Mouse (Mus musculus) midbrain, embryonic 14.5 days (tissue): ENCODE measurements at regions not wholly inside any gene's neighbourhood (a gene's known extent, or its start where the extent isn't known, plus 50 kb on each side); places are given as distances from the start of the nearest gene placed in this dataset.
"Not testable (repeated sequence)": the region's sequence is repeated elsewhere in the genome, so short reads cannot be mapped to it uniquely, and the experiment has no call there.

Source experiments
- ATAC-seq: fragments of 200-750 bp; cut with Nextera tagmentation; 2 replicates; pipeline ENCODE4 v1.8.0; 2017; ENCODE audit warnings: moderate number of reproducible peaks, moderate library complexity; ENCODE audit not compliant: low FRiP score, low TSS enrichment
- DNase-seq: peaks from one replicate; pipeline ENCODE4 v3.0.0-alpha.2; 2015
- H3K27ac ChIP-seq: fragments of 300-500 bp; sonication (generic); replicated peaks from 2 replicates; pipeline ENCODE4 v1.5.1; 2014; ENCODE audit warnings: mild to moderate bottlenecking, low read depth, low read length, moderate library complexity
- H3K27me3 ChIP-seq: fragments of 300-500 bp; sonication (generic); 2 replicates; pipeline ENCODE4 v1.6.1; 2014; ENCODE audit warnings: low read length, control low read depth, mixed read lengths; ENCODE audit not compliant: control insufficient read depth, insufficient read depth
- H3K36me3 ChIP-seq: fragments of 300-500 bp; sonication (generic); 2 replicates; pipeline ENCODE4 v1.6.1; 2014; ENCODE audit warnings: low read length, control low read depth; ENCODE audit not compliant: control insufficient read depth, insufficient read depth
- H3K4me1 ChIP-seq: fragments of 300-500 bp; sonication (generic); 2 replicates; pipeline ENCODE4 v1.6.1; 2014; ENCODE audit warnings: mild to moderate bottlenecking, antibody characterized with exemption, low read length, control low read depth; ENCODE audit not compliant: control insufficient read depth, insufficient read depth
- H3K4me2 ChIP-seq: fragments of 300-500 bp; sonication (generic); 2 replicates; pipeline ENCODE4 v1.6.1; 2014; ENCODE audit warnings: mild to moderate bottlenecking, low read length, moderate library complexity
- H3K4me3 ChIP-seq: fragments of 300-500 bp; sonication (generic); replicated peaks from 2 replicates; pipeline ENCODE4 v1.5.1; 2014; ENCODE audit warnings: low read depth, low read length
- H3K9ac ChIP-seq: fragments of 300-500 bp; sonication (generic); replicated peaks from 2 replicates; pipeline ENCODE4 v1.6.1; 2014; ENCODE audit warnings: mild to moderate bottlenecking, low read length, moderate library complexity
- H3K9me3 ChIP-seq: fragments of 300-500 bp; sonication (generic); 2 replicates; pipeline ENCODE4 v1.6.1; 2016; ENCODE audit warnings: low read length, control low read depth, mixed read lengths; ENCODE audit not compliant: control insufficient read depth
- WGBS: fragments of 180-500 bp; shearing (Covaris S2); extraction: QIAGEN DNeasy Blood & Tissue Kit; methylation state at CpG from one replicate; pipeline ENCODE4 v1.1.7; 2014; 5-methylcytosine and 5-hydroxymethylcytosine counted together

GRCm38 (mm10) chr4:153164810-153165209, 317.8 kb downstream of the Ajap1 start:
- no peaks in the 10 kb centered on the region for H3K27me3 ChIP-seq
- 91% methylated on average over 10 of the region's 10 CpGs for WGBS
- H3K27ac ChIP-seq = no peak overlapping the region
- H3K4me2 ChIP-seq = no peak overlapping the region
- H3K36me3 ChIP-seq = no peaks in the 10 kb centered on the region
- no peak overlapping the region for H3K4me3 ChIP-seq
- H3K9me3 ChIP-seq = 0 out of 2 replicates have a peak, but pooled peaks cover 2% of the 10 kb centered on the region
- ATAC-seq (no peak), DNase-seq (no peak)
- H3K4me1 ChIP-seq = no peaks in the 10 kb centered on the region
- H3K9ac ChIP-seq = no peak overlapping the region

- Histone ChIP-seq H3K4me1 (no peaks in the 10 kb centered on the region), H3K9ac (no peak overlapping the region), H3K36me3 (no peaks in the 10 kb centered on the region), H3K4me2 (no peak overlapping the region), H3K27ac (no peak overlapping the region), H3K9me3 (no peaks in the 10 kb centered on the region), H3K27me3 (no peaks in the 10 kb centered on the region), H3K4me3 (no peak overlapping the region)
- no peak for DNase-seq
- WGBS = 95% methylated on average over 3 of the region's 3 CpGs
- no peak for ATAC-seq
Observed at GRCm38 (mm10) chr4:153160115-153160514, 322.5 kb downstream of the Ajap1 start.

- Histone ChIP-seq H3K27ac (no peak overlapping the region), H3K4me3 (no peak overlapping the region), H3K4me1 (no peaks in the 10 kb centered on the region), H3K9me3 (no peaks in the 10 kb centered on the region), H3K9ac (no peak overlapping the region), H3K4me2 (no peak overlapping the region), H3K27me3 (no peaks in the 10 kb centered on the region), H3K36me3 (no peaks in the 10 kb centered on the region)
- ATAC-seq = no peak
- no peak for DNase-seq
- 98% methylated on average over 3 of the region's 3 CpGs for WGBS
Observed at GRCm38 (mm10) chr4:153157572-153157971, 325.0 kb downstream of the Ajap1 start.

GRCm38 (mm10) chr4:153152923-153153322, 329.7 kb downstream of the Ajap1 start:
- H3K27me3 ChIP-seq, H3K9ac ChIP-seq, H3K9me3 ChIP-seq, DNase-seq, H3K36me3 ChIP-seq, H3K4me1 ChIP-seq, H3K4me3 ChIP-seq, H3K27ac ChIP-seq, H3K4me2 ChIP-seq: not testable (repeated sequence)
- ATAC-seq = peak; percentile 67; the same call in 1 of the 2 replicates

- peak; percentile 56 for DNase-seq
- Histone ChIP-seq H3K9ac (no peak overlapping the region), H3K27ac (no peak overlapping the region), H3K4me3 (no peak overlapping the region), H3K36me3 (no peaks in the 10 kb centered on the region), H3K9me3 (no peaks in the 10 kb centered on the region), H3K4me1 (no peaks in the 10 kb centered on the region), H3K4me2 (no peak overlapping the region), H3K27me3 (no peaks in the 10 kb centered on the region)
- ATAC-seq = no peak
- 71% methylated on average over 13 of the region's 13 CpGs for WGBS
Observed at GRCm38 (mm10) chr4:153133147-153133546, 349.5 kb downstream of the Ajap1 start.

- 88% methylated on average over 2 of the region's 2 CpGs for WGBS
- DNase-seq (no peak), ATAC-seq (no peak)
Observed at GRCm38 (mm10) chr4:153129345-153129744, 353.3 kb downstream of the Ajap1 start.

GRCm38 (mm10) chr4:153128162-153128561, 354.4 kb downstream of the Ajap1 start:
- no peak for ATAC-seq
- H3K36me3 ChIP-seq = no peaks in the 10 kb centered on the region
- H3K4me1 ChIP-seq = no peaks in the 10 kb centered on the region
- no peak overlapping the region for H3K27ac ChIP-seq
- no peaks in the 10 kb centered on the region for H3K9me3 ChIP-seq
- H3K27me3 ChIP-seq = no peaks in the 10 kb centered on the region
- 92% methylated on average over 12 of the region's 12 CpGs for WGBS
- no peak overlapping the region for H3K4me2 ChIP-seq
- H3K4me3 ChIP-seq = no peak overlapping the region
- DNase-seq = no peak
- no peak overlapping the region for H3K9ac ChIP-seq

More at GRCm38 (mm10) chr4:153129345-153129744, 353.3 kb downstream of the Ajap1 start:
- Histone ChIP-seq H3K9me3 (no peaks in the 10 kb centered on the region), H3K36me3 (no peaks in the 10 kb centered on the region), H3K27ac (no peak overlapping the region), H3K4me3 (no peak overlapping the region), H3K9ac (no peak overlapping the region), H3K4me1 (no peaks in the 10 kb centered on the region), H3K4me2 (no peak overlapping the region), H3K27me3 (no peaks in the 10 kb centered on the region)

- no peak overlapping the region for H3K4me2 ChIP-seq
- no peak overlapping the region for H3K9ac ChIP-seq
- no peaks in the 10 kb centered on the region for H3K36me3 ChIP-seq
- H3K27me3 ChIP-seq = no peaks in the 10 kb centered on the region
- no peak overlapping the region for H3K27ac ChIP-seq
- H3K4me3 ChIP-seq = no peak overlapping the region
- no peak for DNase-seq
- no peaks in the 10 kb centered on the region for H3K9me3 ChIP-seq
- 63% methylated on average over 6 of the region's 6 CpGs for WGBS
- H3K4me1 ChIP-seq = no peaks in the 10 kb centered on the region
- ATAC-seq = no peak
Observed at GRCm38 (mm10) chr4:153120480-153120879, 362.1 kb downstream of the Ajap1 start.

GRCm38 (mm10) chr4:153119647-153120102, 362.9 kb downstream of the Ajap1 start:
- 64% methylated on average over 4 of the region's 4 CpGs for WGBS
- H3K27ac ChIP-seq = no peak overlapping the region
- ATAC-seq = no peak
- H3K9me3 ChIP-seq = no peaks in the 10 kb centered on the region
- H3K36me3 ChIP-seq = no peaks in the 10 kb centered on the region
- H3K27me3 ChIP-seq = no peaks in the 10 kb centered on the region
- H3K4me1 ChIP-seq = no peaks in the 10 kb centered on the region
- DNase-seq = no peak
- H3K9ac ChIP-seq = no peak overlapping the region
- no peak overlapping the region for H3K4me2 ChIP-seq
- no peak overlapping the region for H3K4me3 ChIP-seq
